Mouse (Mus musculus) MEL (cell line): ENCODE measurements around the gene Edar. TPM values are rescaled to one million over a fixed set of nuclear protein-coding genes. Genes with fewer than 3 reads are reported as not detected.

Experiments
- DNase-seq: peaks from one replicate; pipeline ENCODE4 v3.0.0; 2011; ENCODE audit warnings: low read depth, low spot score
- H3K27ac ChIP-seq: 2 replicates; pipeline ENCODE4 v1.5.1; 2012; ENCODE audit warnings: low read depth, mild to moderate bottlenecking, control low read depth, low read length, moderate library complexity; ENCODE audit not compliant: control insufficient read depth
- H3K27me3 ChIP-seq, 2 experiments: fragments of 150-350 bp in 1 of 2; sonication (generic) in 1 of 2; 2 replicates each; pipeline ENCODE4 v1.6.1; 2012; ENCODE audit warnings: low read length in 2 of 2, mild to moderate bottlenecking in 2 of 2, improper control_type of control experiment in 1 of 2, moderate library complexity in 1 of 2; ENCODE audit not compliant: insufficient read depth in 2 of 2, control insufficient read depth in 1 of 2
- H3K36me3 ChIP-seq, 2 experiments: 2 replicates each; pipeline ENCODE4 v1.6.1; 2012 to 2014; ENCODE audit warnings: low read length in 2 of 2, improper control_type of control experiment in 1 of 2, inconsistent platforms in 1 of 2, mild to moderate bottlenecking in 1 of 2; ENCODE audit not compliant: insufficient read depth in 2 of 2, control insufficient read depth in 1 of 2
- H3K4me1 ChIP-seq, 2 experiments: fragments of 150-350 bp in 1 of 2; sonication (generic) in 1 of 2; 2 replicates each; pipeline ENCODE4 v1.6.1; 2012; ENCODE audit warnings: low read length in 2 of 2, improper control_type of control experiment in 1 of 2, mild to moderate bottlenecking in 1 of 2; ENCODE audit not compliant: insufficient read depth in 2 of 2, control insufficient read depth in 1 of 2
- H3K4me3 ChIP-seq, 2 experiments: fragments of 150-350 bp in 1 of 2; sonication (generic) in 1 of 2; 2 replicates each; pipeline ENCODE4 v1.5.1; 2012; ENCODE audit warnings: low read depth in 2 of 2, low read length in 2 of 2, mild to moderate bottlenecking in 2 of 2, moderate library complexity in 2 of 2, control low read depth in 1 of 2, improper control_type of control experiment in 1 of 2; ENCODE audit not compliant: control insufficient read depth in 1 of 2, insufficient read depth in 1 of 2
- H3K79me2 ChIP-seq: 2 replicates; pipeline ENCODE4 v1.6.1; 2012; ENCODE audit warnings: mild to moderate bottlenecking, low read length, moderate library complexity; ENCODE audit not compliant: control insufficient read depth, poor library complexity, insufficient read depth
- H3K9ac ChIP-seq: 2 replicates; pipeline ENCODE4 v1.6.1; 2012; ENCODE audit warnings: low read depth, mild to moderate bottlenecking, control low read depth, low read length, moderate library complexity; ENCODE audit not compliant: control insufficient read depth, poor library complexity, severe bottlenecking
- H3K9me3 ChIP-seq: fragments of 150-350 bp; sonication (generic); replicated peaks from 2 replicates; pipeline ENCODE4 v1.6.1; 2012; ENCODE audit warnings: mild to moderate bottlenecking, low read length, improper control_type of control experiment, moderate library complexity; ENCODE audit not compliant: insufficient read depth
- CHD1 ChIP-seq: IDR thresholded peaks from 2 replicates; pipeline ENCODE4 v1.6.1; 2012; ENCODE audit warnings: low read depth, mild to moderate bottlenecking, inconsistent platforms, low read length, improper control_type of control experiment
- CHD2 ChIP-seq: IDR thresholded peaks from 2 replicates; pipeline ENCODE4 v1.6.1; 2011; ENCODE audit warnings: low read length, improper control_type of control experiment
- CTCF ChIP-seq, 3 experiments: IDR thresholded peaks in 2 of 3; conservative IDR thresholded peaks in 1 of 3; 2 replicates each; pipeline ENCODE4 v1.5.1; 2011 to 2012; ENCODE audit warnings: low read length in 3 of 3, low read depth in 2 of 3, mild to moderate bottlenecking in 2 of 3, improper control_type of control experiment in 1 of 3, inconsistent platforms in 1 of 3, mixed read lengths in 1 of 3, moderate library complexity in 1 of 3; ENCODE audit not compliant: control insufficient read depth in 1 of 3, insufficient read depth in 1 of 3, poor library complexity in 1 of 3, severe bottlenecking in 1 of 3
- ELF1 ChIP-seq: IDR thresholded peaks from 2 replicates; pipeline ENCODE4 v1.6.1; 2014; ENCODE audit warnings: low read depth, mild to moderate bottlenecking, inconsistent platforms, low read length, improper control_type of control experiment, moderate library complexity
- GATA1 ChIP-seq: IDR thresholded peaks from 2 replicates; pipeline ENCODE4 v1.6.1; 2011; ENCODE audit warnings: low read depth, low read length, improper control_type of control experiment
- HCFC1 ChIP-seq: IDR thresholded peaks from 2 replicates; pipeline ENCODE4 v1.6.1; 2012; ENCODE audit warnings: low read depth, mild to moderate bottlenecking, inconsistent platforms, low read length, improper control_type of control experiment, moderate library complexity
- JUND ChIP-seq: IDR thresholded peaks from 2 replicates; pipeline ENCODE4 v1.6.1; 2011; ENCODE audit warnings: low read depth, mild to moderate bottlenecking, improper control_type of control experiment, low read length
- KAT2A ChIP-seq: conservative IDR thresholded peaks from 2 replicates; pipeline ENCODE4 v1.6.1; 2012; ENCODE audit warnings: low read depth, low read length, improper control_type of control experiment, inconsistent platforms
- MAX ChIP-seq: IDR thresholded peaks from 2 replicates; pipeline ENCODE4 v1.6.1; 2011; ENCODE audit warnings: low read length, improper control_type of control experiment
- MAZ ChIP-seq: IDR thresholded peaks from 2 replicates; pipeline ENCODE4 v1.6.1; 2012; ENCODE audit warnings: low read depth, mild to moderate bottlenecking, inconsistent platforms, low read length, improper control_type of control experiment
- MEF2A ChIP-seq: IDR thresholded peaks from 2 replicates; pipeline ENCODE4 v1.6.1; 2014; ENCODE audit warnings: low read depth, mild to moderate bottlenecking, inconsistent platforms, low read length, improper control_type of control experiment; ENCODE audit not compliant: poor library complexity, insufficient replicate concordance, severe bottlenecking; ENCODE audit errors: extremely low read depth
- MXI1 ChIP-seq: IDR thresholded peaks from 2 replicates; pipeline ENCODE4 v1.6.1; 2011; ENCODE audit warnings: mild to moderate bottlenecking, low read depth, low read length, improper control_type of control experiment
- MYB ChIP-seq: IDR thresholded peaks from 2 replicates; pipeline ENCODE4 v1.6.1; 2011; ENCODE audit warnings: mild to moderate bottlenecking, low read depth, low read length, improper control_type of control experiment
- NELFE ChIP-seq: IDR thresholded peaks from 2 replicates; pipeline ENCODE4 v1.6.1; 2011; ENCODE audit warnings: low read depth, low read length, improper control_type of control experiment
- NRF1 ChIP-seq: IDR thresholded peaks from 2 replicates; pipeline ENCODE4 v1.6.1; 2014; ENCODE audit warnings: low read depth, mild to moderate bottlenecking, inconsistent platforms, low read length, improper control_type of control experiment, moderate library complexity; ENCODE audit not compliant: poor library complexity, insufficient read depth, severe bottlenecking
- POLR2A ChIP-seq, 2 experiments: IDR thresholded peaks; 2 replicates each; pipeline ENCODE4 v1.6.1; 2011 to 2012; ENCODE audit warnings: low read length in 2 of 2, mild to moderate bottlenecking in 2 of 2, control low read depth in 1 of 2, improper control_type of control experiment in 1 of 2, low read depth in 1 of 2, moderate library complexity in 1 of 2; ENCODE audit not compliant: control insufficient read depth in 1 of 2, insufficient read depth in 1 of 2, poor library complexity in 1 of 2
- POLR2AphosphoS2 ChIP-seq: IDR thresholded peaks from 2 replicates; pipeline ENCODE4 v1.6.1; 2011; ENCODE audit warnings: low read length, improper control_type of control experiment
- POLR2AphosphoS5 ChIP-seq: IDR thresholded peaks from 2 replicates; pipeline ENCODE4 v1.6.1; 2012; ENCODE audit warnings: low read depth, borderline replicate concordance, mild to moderate bottlenecking, inconsistent platforms, low read length, moderate library complexity, mixed read lengths
- RCOR1 ChIP-seq: IDR thresholded peaks from 2 replicates; pipeline ENCODE4 v1.6.1; 2012; ENCODE audit warnings: low read depth, mild to moderate bottlenecking, inconsistent platforms, low read length, improper control_type of control experiment
- SIN3A ChIP-seq: IDR thresholded peaks from 2 replicates; pipeline ENCODE4 v1.6.1; 2012; ENCODE audit warnings: low read length, improper control_type of control experiment, inconsistent platforms
- SMC3 ChIP-seq: IDR thresholded peaks from 2 replicates; pipeline ENCODE4 v1.6.1; 2011; ENCODE audit warnings: low read depth, low read length, improper control_type of control experiment
- TAL1 ChIP-seq: IDR thresholded peaks from 2 replicates; pipeline ENCODE4 v1.6.1; 2012; ENCODE audit warnings: mild to moderate bottlenecking, inconsistent platforms, low read length, moderate library complexity, mixed read lengths
- USF1 ChIP-seq: IDR thresholded peaks from 2 replicates; pipeline ENCODE4 v1.6.1; 2014; ENCODE audit warnings: low read depth, mild to moderate bottlenecking, inconsistent platforms, low read length, improper control_type of control experiment, moderate library complexity
- ZC3H11A ChIP-seq: IDR thresholded peaks from 2 replicates; pipeline ENCODE4 v1.6.1; 2012; ENCODE audit warnings: low read depth, mild to moderate bottlenecking, inconsistent platforms, low read length, improper control_type of control experiment
- ZKSCAN1 ChIP-seq: IDR thresholded peaks from 2 replicates; pipeline ENCODE4 v1.6.1; 2012; ENCODE audit warnings: low read depth, mild to moderate bottlenecking, inconsistent platforms, low read length, improper control_type of control experiment, moderate library complexity
- ZMIZ1 ChIP-seq: IDR thresholded peaks from 2 replicates; pipeline ENCODE4 v1.6.1; 2012; ENCODE audit warnings: low read depth, mild to moderate bottlenecking, inconsistent platforms, low read length, improper control_type of control experiment, moderate library complexity
- ZNF384 ChIP-seq: IDR thresholded peaks from 2 replicates; pipeline ENCODE4 v1.6.1; 2012; ENCODE audit warnings: low read depth, mild to moderate bottlenecking, inconsistent platforms, low read length, improper control_type of control experiment
- polyA plus RNA-seq, 2 experiments: library from polyadenylated mRNA; stranded (reverse) in 1 of 2; unstranded in 1 of 2; fragments of >175 nt in 1 of 2; fragments of >200 nt in 1 of 2; gene quantifications; 2 replicates each; pipeline versions ENCODE4 v1.2.1 to v1.2.4; 2012; ENCODE audit warnings: low replicate concordance in 2 of 2, low read depth in 1 of 2; ENCODE audit not compliant: insufficient read length in 2 of 2, insufficient read depth in 1 of 2, missing spikeins in 1 of 2
- total RNA-seq: library from RNA; depleted of rRNA; stranded (reverse); fragments of 300-350 nt; gene quantifications from 2 replicates; pipeline ENCODE4 v1.2.3, GENCODE M21; 2012

Edar gene
- total and polyA plus RNA-seq, 3 experiments, result not detected

- TF ChIP-seq NELFE (no peak), POLR2AphosphoS2 (no peak), MYB (no peak), MAZ (no peak), ZKSCAN1 (no peak), POLR2A (IDR thresholded peaks at IDR 0.05; ENCODE audit: control insufficient read depth in 1 of 2, insufficient read depth in 1 of 2, low read depth in 1 of 2, low read length in 2 of 2, poor library complexity in 1 of 2) (no peak), MEF2A (no peak), KAT2A (no peak), MAX (no peak), RCOR1 (no peak), CHD1 (no peak), ELF1 (no peak)
- H3K27me3 ChIP-seq, result no peaks in the 10 kb centered on the region
- H3K4me1 ChIP-seq, result no peaks in the 10 kb centered on the region
- H3K4me3 ChIP-seq, result no peak overlapping the region
- no peak for DNase-seq
- H3K9ac ChIP-seq, result no peak overlapping the region
- no peaks in the 10 kb centered on the region for H3K79me2 ChIP-seq
- H3K9me3 ChIP-seq, result no peaks in the 10 kb centered on the region
- H3K36me3 ChIP-seq, result no peaks in the 10 kb centered on the region
- no peak overlapping the region for H3K27ac ChIP-seq
Measured at GRCm38 (mm10) chr10:58624848-58625711, 50.4 kb downstream of the Edar start.

GRCm38 (mm10) chr10:58619266-58619665 lies 56.2 kb downstream of the Edar start:
- TF ChIP-seq CHD2 (no peak), ZC3H11A (no peak), NRF1 (no peak), MXI1 (no peak), HCFC1 (no peak), CTCF (IDR thresholded peaks at IDR 0.05 in 2 of 3, conservative IDR thresholded peaks at IDR 0.05 in 1 of 3; ENCODE audit: control insufficient read depth in 1 of 3, insufficient read depth in 1 of 3, low read depth in 2 of 3, low read length in 3 of 3, poor library complexity in 1 of 3, severe bottlenecking in 1 of 3) (no peak), ELF1 (no peak), POLR2AphosphoS5 (no peak), ZNF384 (no peak), TAL1 (no peak), JUND (no peak), GATA1 (no peak), NELFE (no peak), SMC3 (no peak), MAZ (no peak), USF1 (no peak), SIN3A (no peak), ZMIZ1 (no peak)

More at GRCm38 (mm10) chr10:58619266-58619665, 56.2 kb downstream of the Edar start:
- Histone ChIP-seq H3K4me3 (no peak overlapping the region), H3K79me2 (no peaks in the 10 kb centered on the region), H3K9ac (no peak overlapping the region), H3K27ac (no peak overlapping the region), H3K36me3 (no peaks in the 10 kb centered on the region), H3K9me3 (no peaks in the 10 kb centered on the region), H3K27me3 (no peaks in the 10 kb centered on the region), H3K4me1 (no peaks in the 10 kb centered on the region)
- no peak for DNase-seq
